Mouse (Mus musculus) urinary bladder, adult 2 months (tissue): ENCODE results near the gene Gbgt1. TPM values are rescaled to one million over a fixed set of nuclear protein-coding genes. Genes with fewer than 3 reads are reported as not detected.
"Not testable (repeated sequence)": the region's sequence is repeated elsewhere in the genome, so short reads cannot be mapped to it uniquely, and the experiment has no call there.

Experiments
- DNase-seq: peaks from one replicate; pipeline ENCODE4 v3.0.0; 2022; ENCODE audit warnings: low spot score
- polyA plus RNA-seq: library from polyadenylated mRNA; depleted of rRNA; stranded (reverse); fragments of >200 nt; gene quantifications from 2 replicates; pipeline ENCODE4 v1.2.3, GENCODE M21; 2012; rRNA removed

Gbgt1 gene
- 3.2 and 4.0 TPM in 2 replicates for polyA plus RNA-seq

- DNase-seq: no peak
Observed at GRCm38 (mm10) chr2:28496671-28497070, at the start of gene Gbgt1. Gene Gbgt1, plus strand, starts transcription at chr2:28496891.

DNA sequence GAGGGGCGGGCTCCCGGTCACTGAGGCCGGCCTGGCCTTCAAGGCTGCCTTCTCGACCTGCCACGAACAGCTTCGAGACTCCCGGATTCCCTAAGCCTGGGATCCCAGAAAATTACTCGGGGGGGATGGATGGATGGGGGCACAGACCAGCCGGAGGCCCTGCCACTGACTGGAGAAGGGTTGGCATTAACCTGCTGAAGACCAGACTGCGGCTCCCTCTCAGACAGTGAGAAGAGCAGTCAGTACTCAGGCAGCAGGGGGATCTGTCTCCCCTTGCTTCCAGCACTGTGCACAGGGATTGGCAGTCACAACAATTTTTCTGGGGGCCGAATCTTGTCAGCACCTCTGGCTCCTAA, 49.4 kb upstream of the Gbgt1 start:
- no peak for DNase-seq

GRCm38 (mm10) chr2:28451663-28452062, 45.0 kb upstream of the Gbgt1 start:
- DNase-seq: no peak

- no peak for DNase-seq
Observed at GRCm38 (mm10) chr2:28453539-28453938, 43.2 kb upstream of the Gbgt1 start.

DNA sequence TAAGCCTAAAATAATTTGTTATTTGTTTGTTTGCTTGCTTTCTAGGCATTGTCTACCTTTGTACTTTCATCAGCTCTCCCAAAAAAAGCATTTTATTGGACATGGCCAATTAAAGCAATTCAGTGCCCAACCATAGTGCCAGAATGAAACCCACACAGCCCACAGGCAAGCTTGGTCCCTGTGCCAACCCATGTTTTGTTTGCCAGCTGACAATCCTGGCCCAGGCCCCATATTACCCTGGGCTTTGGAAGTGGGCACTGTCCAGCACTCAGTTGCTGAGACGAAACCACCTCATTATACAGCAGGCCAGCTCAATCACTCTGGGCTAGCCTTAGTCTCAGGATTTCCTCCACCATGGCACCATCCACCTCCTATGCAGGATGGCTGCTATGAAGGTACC, 40.1 kb upstream of the Gbgt1 start:
- no peak for DNase-seq

DNA sequence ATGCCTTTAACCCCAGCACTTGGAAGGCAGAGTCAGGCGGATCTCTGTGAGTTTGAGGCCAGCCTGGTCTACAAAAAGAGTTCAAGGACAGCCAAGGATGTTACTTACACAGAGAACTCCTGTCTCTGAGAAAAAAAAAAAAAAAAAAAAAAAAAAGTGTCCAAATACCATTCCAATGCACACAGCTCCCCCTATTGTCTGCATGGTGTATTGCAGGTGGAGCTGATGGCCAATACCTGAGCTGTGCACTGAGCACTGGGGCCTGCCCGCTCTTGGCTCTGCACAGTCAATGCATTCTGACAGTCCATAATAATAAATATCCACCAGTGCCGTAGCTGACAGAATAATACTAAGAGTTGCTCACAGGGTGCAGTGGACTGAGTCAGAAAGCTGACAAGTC, 32.8 kb upstream of the Gbgt1 start:
- no peak for DNase-seq

DNA sequence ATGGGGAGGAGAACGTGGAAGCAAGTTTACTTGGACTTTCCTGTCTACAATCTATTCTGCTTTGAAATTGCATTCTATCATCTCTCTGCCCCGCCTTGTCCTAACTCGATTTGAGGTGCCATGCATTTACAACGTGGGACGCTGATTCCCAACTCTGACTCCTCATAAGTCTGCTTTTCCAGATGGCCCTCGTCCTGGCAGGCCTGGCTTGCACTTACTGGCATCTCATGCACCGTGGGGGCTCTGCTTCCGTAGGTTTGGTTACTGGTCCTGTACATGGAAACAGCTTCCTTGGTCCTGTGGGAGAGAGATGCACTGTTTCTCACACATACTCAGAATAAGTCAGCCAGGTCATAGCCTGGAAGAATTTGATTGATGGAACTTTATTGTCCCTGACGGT, 31.8 kb upstream of the Gbgt1 start:
- no peak for DNase-seq

DNA sequence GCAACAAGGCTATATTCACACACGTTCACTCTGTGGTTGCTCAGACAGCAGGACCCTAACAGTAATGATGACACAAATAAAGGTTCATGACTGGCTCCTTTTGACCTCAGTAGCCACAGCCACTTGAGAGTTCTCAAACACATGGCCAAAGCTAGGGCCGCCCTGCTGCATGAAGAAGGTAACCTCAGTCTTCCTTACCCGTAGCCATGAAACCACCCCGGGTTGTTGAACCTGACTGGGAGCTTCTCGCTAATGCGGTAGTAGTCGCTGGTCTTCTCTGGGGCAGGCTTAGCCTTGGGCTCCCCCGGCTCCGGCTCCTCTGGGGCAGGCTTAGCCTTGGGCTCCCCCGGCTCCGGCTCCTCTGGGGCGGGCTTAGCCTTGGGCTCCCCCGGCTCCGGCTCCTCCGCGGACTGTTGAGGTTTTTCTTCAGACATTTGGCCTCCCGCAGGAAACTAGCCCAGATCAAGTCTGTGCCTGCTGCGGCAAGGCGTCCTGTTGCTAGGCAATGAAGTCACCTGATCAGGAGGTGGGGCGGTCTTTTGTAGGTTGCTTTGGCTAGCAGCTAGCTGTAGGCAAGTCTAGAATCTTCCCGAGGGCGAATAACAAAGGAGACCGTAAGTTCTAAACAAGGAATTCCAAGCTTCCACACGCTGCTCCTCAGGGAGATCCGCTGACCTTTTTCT, 30.7 kb upstream of the Gbgt1 start, which contains the start of gene 1700007K13Rik:
Gene 1700007K13Rik (minus strand): TSS at position 497 of the 683 bp plus-strand sequence.
- DNase-seq: peak; percentile 39

- DNase-seq: peak; percentile 82
Observed at GRCm38 (mm10) chr2:28467860-28468485, 28.7 kb upstream of the Gbgt1 start, which contains the start of gene Mrps2. Gene Mrps2, plus strand, starts transcription at chr2:28468066.

- no peak for DNase-seq
Observed at GRCm38 (mm10) chr2:28468486-28469225, 28.0 kb upstream of the Gbgt1 start.

DNA sequence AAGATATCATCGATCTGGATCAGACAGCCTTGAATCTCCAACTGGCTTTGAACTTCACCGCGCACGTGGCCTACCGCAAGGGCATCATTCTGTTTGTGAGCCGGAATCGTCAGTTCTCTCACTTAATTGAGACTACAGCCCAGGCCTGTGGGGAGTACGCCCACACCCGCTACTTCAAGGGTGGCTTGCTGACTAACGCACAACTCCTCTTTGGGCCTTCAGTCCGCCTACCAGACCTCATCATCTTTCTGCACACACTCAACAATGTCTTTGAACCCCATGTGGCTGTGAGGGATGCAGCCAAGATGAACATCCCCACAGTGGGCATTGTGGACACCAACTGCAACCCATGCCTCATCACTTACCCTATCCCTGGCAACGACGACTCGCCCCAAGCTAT, 27.2 kb upstream of the Gbgt1 start:
- no peak for DNase-seq

GRCm38 (mm10) chr2:28470591-28470990, 26.1 kb upstream of the Gbgt1 start:
- no peak for DNase-seq

GRCm38 (mm10) chr2:28472011-28472410, 24.7 kb upstream of the Gbgt1 start:
- not testable (repeated sequence) for DNase-seq

DNA sequence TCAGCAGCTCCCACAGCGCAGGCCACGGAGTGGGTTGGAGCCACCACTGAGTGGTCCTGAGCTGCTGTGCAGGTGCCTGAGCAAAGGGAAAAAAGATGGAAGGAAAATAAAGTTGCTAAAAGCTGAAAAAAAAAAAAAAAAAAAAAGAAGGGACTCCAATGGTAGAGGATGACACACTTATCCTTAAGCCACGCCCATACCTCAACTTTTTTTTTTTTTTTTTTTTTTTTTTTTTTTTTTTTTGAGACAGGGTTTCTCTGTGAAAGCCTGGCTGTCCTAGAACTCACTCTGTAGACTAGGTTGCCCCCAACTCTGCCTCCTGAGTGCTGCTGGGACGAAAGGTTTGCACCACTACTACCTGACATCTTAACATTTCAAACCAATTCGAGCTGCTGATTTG, 18.7 kb upstream of the Gbgt1 start:
- not testable (repeated sequence) for DNase-seq

DNA sequence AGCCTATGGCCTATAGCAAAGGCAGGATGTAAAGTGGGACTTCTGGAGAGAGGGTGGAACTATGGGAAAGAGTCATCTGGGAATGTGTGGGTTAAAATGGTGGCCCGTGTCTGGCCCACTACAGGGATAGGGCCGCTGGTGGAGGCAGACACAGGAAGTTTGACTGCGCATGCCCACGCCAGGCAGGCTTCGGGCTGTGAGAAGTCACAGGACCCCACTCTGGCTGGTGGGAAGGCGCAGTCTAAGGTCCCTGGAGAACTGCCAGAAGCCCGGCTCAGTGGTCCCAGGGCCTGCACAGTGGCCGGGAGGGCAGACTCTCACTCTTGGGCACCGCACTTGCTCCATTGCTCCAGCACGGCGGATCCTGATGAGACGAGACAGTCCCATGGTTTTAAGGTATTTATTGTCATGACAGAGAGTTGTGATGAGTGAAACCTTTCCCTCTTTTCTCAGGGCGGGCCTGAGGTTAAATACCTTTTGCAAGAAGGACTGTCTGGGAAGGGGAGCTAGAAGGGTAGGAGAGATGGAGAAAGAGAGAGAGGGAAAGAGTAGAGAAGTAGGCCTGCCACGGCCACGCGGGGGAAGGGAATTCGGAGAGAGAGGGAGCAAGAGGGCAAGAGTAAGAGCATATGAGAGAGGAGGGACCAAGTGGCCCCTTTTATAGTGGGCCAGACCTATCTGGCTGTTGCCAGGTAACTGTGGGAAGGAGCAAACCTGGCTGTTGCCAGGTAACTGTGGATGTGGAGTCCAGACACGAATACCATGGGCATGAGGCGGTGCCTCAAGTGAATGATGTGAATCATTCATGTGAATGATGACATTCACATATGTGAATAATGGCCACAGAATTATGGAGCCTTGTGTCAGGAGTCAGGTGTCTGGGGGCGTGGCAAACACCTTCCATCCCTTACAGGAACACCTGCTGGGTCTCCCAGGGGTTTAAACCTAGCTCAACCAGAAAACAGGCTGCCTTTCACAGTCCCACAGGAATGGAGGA, 17.2 kb upstream of the Gbgt1 start:
- no peak for DNase-seq

- DNase-seq: no peak
Observed at GRCm38 (mm10) chr2:28483861-28484260, 12.8 kb upstream of the Gbgt1 start.

DNA sequence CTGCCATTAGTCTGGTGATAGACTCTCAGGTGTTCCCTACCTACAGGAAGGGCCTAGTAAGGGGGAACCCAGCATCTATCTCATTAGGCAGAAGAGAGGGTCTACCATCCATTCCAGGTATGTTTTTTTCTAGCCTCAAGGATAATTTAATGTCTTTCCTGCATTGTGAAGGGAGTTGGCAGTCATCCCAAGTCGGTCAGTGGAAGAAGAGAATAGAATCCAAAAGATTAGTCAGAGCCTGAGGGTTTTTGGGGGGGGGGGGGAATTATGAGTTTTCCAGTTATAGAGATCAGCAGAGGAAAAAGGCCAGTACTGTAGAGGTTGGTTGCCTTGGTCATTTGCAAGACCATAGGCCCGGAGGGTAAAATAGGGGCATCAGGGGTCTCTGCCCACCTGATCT, 2.2 kb upstream of the Gbgt1 start:
- no peak for DNase-seq

- no peak for DNase-seq
Observed at GRCm38 (mm10) chr2:28495207-28495756, 1.4 kb upstream of the Gbgt1 start.

DNA sequence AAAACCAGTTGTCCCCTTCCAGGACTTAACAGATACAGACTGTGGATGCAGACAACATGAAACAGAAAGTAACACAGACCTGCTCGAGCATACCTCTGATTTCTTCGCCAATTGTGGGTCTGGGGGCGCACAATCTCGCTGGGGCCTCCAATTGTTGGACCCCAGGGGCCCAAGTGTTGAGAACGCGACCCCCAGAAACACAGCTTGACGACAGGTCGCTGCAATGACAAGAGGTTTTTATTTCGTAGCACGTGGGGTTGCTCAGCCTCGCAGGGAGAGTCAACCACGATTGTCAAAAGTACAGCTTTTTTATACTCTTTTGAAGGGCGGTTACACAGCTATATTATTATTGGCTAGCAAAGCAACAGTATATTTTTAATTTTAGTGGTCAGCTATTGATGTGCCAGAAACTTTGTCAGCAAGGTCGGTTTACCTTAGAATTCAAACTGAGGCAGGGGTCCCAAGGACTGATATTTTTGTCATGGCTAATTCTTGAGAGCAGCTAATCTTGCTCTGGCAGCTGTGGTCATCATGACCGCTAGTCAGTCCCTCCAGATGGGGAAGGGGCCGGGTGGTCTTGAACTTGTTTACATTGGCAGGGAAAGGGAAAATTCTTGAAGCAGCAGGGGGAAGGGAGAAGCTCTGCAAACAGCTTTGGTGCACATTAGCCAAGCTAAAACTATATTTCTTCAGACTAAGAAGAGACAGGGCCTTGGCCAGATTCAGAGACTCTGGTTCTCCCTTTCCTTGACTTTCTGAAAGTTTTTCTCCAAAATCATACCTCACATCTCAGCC, 693 bp upstream of the Gbgt1 start:
- DNase-seq: no peak

GRCm38 (mm10) chr2:28497561-28497960, 870 bp downstream of the Gbgt1 start:
- DNase-seq: no peak
